Mouse (Mus musculus) kidney, embryonic 16.5 days (tissue): ENCODE data around the gene 5730522E02Rik. TPM values are rescaled to one million over a fixed set of nuclear protein-coding genes. Genes with fewer than 3 reads are reported as not detected.
A peak's percentile ranks its signal among the peaks of the same experiment; 100 is the strongest.

Experiments
- ATAC-seq: fragments of 200-750 bp; cut with Nextera tagmentation; 2 replicates; pipeline ENCODE4 v1.8.0; 2017; ENCODE audit warnings: moderate TSS enrichment; ENCODE audit not compliant: low FRiP score, low TSS enrichment
- H3K27ac ChIP-seq: fragments of 300-500 bp; sonication (generic); 2 replicates; pipeline ENCODE4 v1.5.1; 2014; ENCODE audit warnings: low read length
- H3K27me3 ChIP-seq: fragments of 300-500 bp; sonication (generic); 2 replicates; pipeline ENCODE4 v1.6.1; 2014; ENCODE audit warnings: low read length, control low read depth, mixed read lengths; ENCODE audit not compliant: insufficient read depth
- H3K36me3 ChIP-seq: fragments of 300-500 bp; sonication (generic); 2 replicates; pipeline ENCODE4 v1.6.1; 2014; ENCODE audit warnings: low read length, control low read depth, mixed read lengths; ENCODE audit not compliant: insufficient read depth
- H3K4me1 ChIP-seq: fragments of 300-500 bp; sonication (generic); 2 replicates; pipeline ENCODE4 v1.6.1; 2014; ENCODE audit warnings: low read length, control low read depth, mixed read lengths; ENCODE audit not compliant: insufficient read depth
- H3K4me2 ChIP-seq: fragments of 300-500 bp; sonication (generic); replicated peaks from 2 replicates; pipeline ENCODE4 v1.6.1; 2014; ENCODE audit warnings: low read depth, low read length
- H3K4me3 ChIP-seq: fragments of 300-500 bp; sonication (generic); 2 replicates; pipeline ENCODE4 v1.5.1; 2014; ENCODE audit warnings: mild to moderate bottlenecking, low read length
- H3K9ac ChIP-seq: fragments of 300-500 bp; sonication (generic); replicated peaks from 2 replicates; pipeline ENCODE4 v1.6.1; 2014; ENCODE audit warnings: low read length
- H3K9me3 ChIP-seq: fragments of 300-500 bp; sonication (generic); 2 replicates; pipeline ENCODE4 v1.6.1; 2016; ENCODE audit warnings: low read length, control low read depth
- WGBS: fragments of 180-500 bp; shearing (Covaris S2); extraction: QIAGEN DNeasy Blood & Tissue Kit; methylation state at CpG from one replicate; pipeline ENCODE4 v1.1.7; 2014; 5-methylcytosine and 5-hydroxymethylcytosine counted together
- polyA plus RNA-seq: library from polyadenylated mRNA; unstranded; fragments of >200 nt; fragmentation: Nextera tagmentation; extraction: Ambion mirVana; gene quantifications from 2 replicates; pipeline ENCODE4 v1.2.1, GENCODE M21; 2015

Gene 5730522E02Rik
- polyA plus RNA-seq, 1 experiment from 2014 or later = 3.0 TPM

DNA sequence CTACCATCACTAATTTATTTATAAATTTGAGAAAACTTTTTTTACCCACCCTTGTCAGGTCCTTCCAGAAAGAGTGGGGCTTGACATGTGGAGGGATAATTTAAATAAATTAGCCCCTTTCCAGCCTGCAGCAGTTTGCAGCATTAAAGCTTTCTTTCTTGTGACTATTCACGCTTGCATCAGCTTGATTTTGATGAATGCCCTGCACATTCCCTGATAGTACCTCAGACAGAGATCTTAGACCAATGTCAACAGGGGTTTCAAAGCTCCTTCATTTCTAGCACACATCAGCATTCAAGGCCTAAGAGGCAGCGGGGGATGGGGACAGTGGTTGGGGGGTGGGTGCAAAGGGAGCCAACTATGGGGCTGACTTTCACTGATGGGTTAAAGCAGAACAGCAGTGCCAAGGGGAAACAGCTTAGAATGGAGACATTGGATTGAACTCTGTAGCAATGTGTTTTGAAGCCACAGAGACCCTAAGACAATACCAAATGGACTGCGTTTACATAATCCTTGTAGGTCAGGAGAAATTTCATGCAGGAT lies 545.9 kb downstream of the 5730522E02Rik start:
- Histone ChIP-seq H3K27me3 (no peaks in the 10 kb centered on the region), H3K27ac (no peak overlapping the region), H3K4me1 (no peaks in the 10 kb centered on the region), H3K4me2 (no peak overlapping the region), H3K9me3 (no peaks in the 10 kb centered on the region), H3K9ac (no peak overlapping the region), H3K4me3 (no peak overlapping the region), H3K36me3 (no peaks in the 10 kb centered on the region)
- WGBS = 71% methylated on average over 3 of the region's 3 CpGs
- no peak for ATAC-seq

DNA sequence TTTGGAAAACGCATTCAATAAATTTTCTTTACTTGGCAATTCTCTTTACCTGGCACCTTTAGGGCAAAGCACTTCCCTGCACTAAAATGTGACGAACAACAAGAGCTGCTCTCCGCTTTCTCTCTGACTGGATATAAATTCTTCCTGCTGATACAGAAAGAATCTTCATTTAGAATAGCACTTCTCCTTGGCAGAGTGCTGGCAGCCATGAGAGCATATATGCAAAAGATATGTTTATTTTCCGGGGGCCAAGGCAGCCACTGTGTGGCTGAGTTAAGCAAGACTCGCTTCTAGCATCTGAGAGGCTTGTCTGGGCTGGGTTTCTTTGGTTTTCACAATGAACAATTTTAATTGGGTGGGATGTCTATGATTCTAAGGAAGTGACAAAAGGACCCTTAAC lies 564.3 kb downstream of the 5730522E02Rik start:
- ATAC-seq = no peak
- no peak overlapping the region for H3K4me3 ChIP-seq
- no peaks in the 10 kb centered on the region for H3K27me3 ChIP-seq
- no peak overlapping the region for H3K9ac ChIP-seq
- no peaks in the 10 kb centered on the region for H3K9me3 ChIP-seq
- WGBS = 74% methylated on average over 5 of the region's 5 CpGs
- no peaks in the 10 kb centered on the region for H3K36me3 ChIP-seq
- H3K4me2 ChIP-seq = no peak overlapping the region
- no peak overlapping the region for H3K27ac ChIP-seq
- no peaks in the 10 kb centered on the region for H3K4me1 ChIP-seq

- 0 out of 2 replicates have a peak overlapping the region, but pooled peaks have one; percentile 31 for H3K4me2 ChIP-seq
- 61% methylated on average over 22 of the region's 22 CpGs for WGBS
- H3K9me3 ChIP-seq = no peaks in the 10 kb centered on the region
- H3K4me3 ChIP-seq = no peak overlapping the region
- H3K36me3 ChIP-seq = no peaks in the 10 kb centered on the region
- H3K9ac ChIP-seq = no peak overlapping the region
- no peaks in the 10 kb centered on the region for H3K4me1 ChIP-seq
- no peak for ATAC-seq
- no peak overlapping the region for H3K27ac ChIP-seq
- no peaks in the 10 kb centered on the region for H3K27me3 ChIP-seq
Measured at GRCm38 (mm10) chr11:25644767-25645622, 565.6 kb downstream of the 5730522E02Rik start.

- Histone ChIP-seq H3K27ac (no peak overlapping the region), H3K9me3 (no peaks in the 10 kb centered on the region), H3K27me3 (no peaks in the 10 kb centered on the region), H3K4me2 (no peak overlapping the region), H3K4me3 (no peak overlapping the region), H3K4me1 (no peaks in the 10 kb centered on the region), H3K9ac (no peak overlapping the region), H3K36me3 (no peaks in the 10 kb centered on the region)
- ATAC-seq = no peak
- 43% methylated on average over 2 of the region's 2 CpGs for WGBS
Measured at GRCm38 (mm10) chr11:25606886-25607285, 603.7 kb downstream of the 5730522E02Rik start.

GRCm38 (mm10) chr11:25600030-25600429 lies 610.5 kb downstream of the 5730522E02Rik start:
- Histone ChIP-seq H3K36me3 (no peaks in the 10 kb centered on the region), H3K9ac (no peak overlapping the region), H3K9me3 (no peaks in the 10 kb centered on the region), H3K27ac (no peak overlapping the region), H3K4me3 (no peak overlapping the region), H3K4me2 (no peak overlapping the region), H3K27me3 (no peaks in the 10 kb centered on the region), H3K4me1 (no peaks in the 10 kb centered on the region)
- ATAC-seq = no peak
- 88% methylated on average over 5 of the region's 5 CpGs for WGBS

GRCm38 (mm10) chr11:25595303-25595702 lies 615.3 kb downstream of the 5730522E02Rik start:
- H3K36me3 ChIP-seq = no peaks in the 10 kb centered on the region
- no peaks in the 10 kb centered on the region for H3K9me3 ChIP-seq
- no peak for ATAC-seq

GRCm38 (mm10) chr11:25594780-25595179 lies 615.8 kb downstream of the 5730522E02Rik start:
- no peak overlapping the region for H3K4me3 ChIP-seq
- no peak overlapping the region for H3K4me2 ChIP-seq
- H3K36me3 ChIP-seq = no peaks in the 10 kb centered on the region
- H3K9me3 ChIP-seq = no peaks in the 10 kb centered on the region
- H3K27ac ChIP-seq = no peak overlapping the region
- no peak overlapping the region for H3K9ac ChIP-seq
- no peak for ATAC-seq
- no peaks in the 10 kb centered on the region for H3K27me3 ChIP-seq
- H3K4me1 ChIP-seq = no peaks in the 10 kb centered on the region
- WGBS = 63% methylated on average over 3 of the region's 3 CpGs

More at GRCm38 (mm10) chr11:25595303-25595702, 615.3 kb downstream of the 5730522E02Rik start:
- no peak overlapping the region for H3K27ac ChIP-seq
- no peak overlapping the region for H3K4me3 ChIP-seq
- H3K4me2 ChIP-seq = no peak overlapping the region
- no peaks in the 10 kb centered on the region for H3K27me3 ChIP-seq
- 66% methylated on average over 6 of the region's 6 CpGs for WGBS
- no peaks in the 10 kb centered on the region for H3K4me1 ChIP-seq
- no peak overlapping the region for H3K9ac ChIP-seq

- 16% methylated on average over 3 of the region's 3 CpGs for WGBS
- Histone ChIP-seq H3K27ac (no peak overlapping the region), H3K36me3 (no peaks in the 10 kb centered on the region), H3K27me3 (no peaks in the 10 kb centered on the region), H3K4me2 (no peak overlapping the region), H3K9ac (no peak overlapping the region), H3K4me3 (no peak overlapping the region), H3K9me3 (no peaks in the 10 kb centered on the region), H3K4me1 (no peaks in the 10 kb centered on the region)
- no peak for ATAC-seq
Measured at GRCm38 (mm10) chr11:25592268-25592667, 618.3 kb downstream of the 5730522E02Rik start.

DNA sequence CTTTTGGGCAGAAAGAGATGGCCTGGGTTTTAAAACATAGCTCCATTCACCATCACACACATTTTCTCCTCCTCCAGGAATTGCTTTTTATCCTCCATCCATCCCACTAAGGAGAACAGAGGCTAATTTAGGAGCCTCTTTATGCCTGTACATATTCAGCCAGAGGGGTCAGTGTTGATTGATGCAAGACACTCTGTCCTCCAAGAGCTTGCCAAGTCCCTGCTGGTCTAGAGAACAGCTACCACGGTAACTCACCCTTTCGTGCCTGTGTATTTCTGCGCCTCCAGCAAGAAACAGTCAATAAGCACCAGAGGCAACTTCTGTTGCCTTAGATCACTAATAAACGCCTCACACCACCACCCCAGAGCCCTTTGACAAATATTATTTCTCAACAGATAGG lies 620.3 kb downstream of the 5730522E02Rik start:
- Histone ChIP-seq H3K4me1 (no peaks in the 10 kb centered on the region), H3K27me3 (no peaks in the 10 kb centered on the region), H3K9ac (no peak overlapping the region), H3K9me3 (no peaks in the 10 kb centered on the region), H3K4me2 (no peak overlapping the region), H3K27ac (no peak overlapping the region), H3K36me3 (no peaks in the 10 kb centered on the region), H3K4me3 (no peak overlapping the region)
- WGBS = 49% methylated on average over 4 of the region's 4 CpGs
- no peak for ATAC-seq

DNA sequence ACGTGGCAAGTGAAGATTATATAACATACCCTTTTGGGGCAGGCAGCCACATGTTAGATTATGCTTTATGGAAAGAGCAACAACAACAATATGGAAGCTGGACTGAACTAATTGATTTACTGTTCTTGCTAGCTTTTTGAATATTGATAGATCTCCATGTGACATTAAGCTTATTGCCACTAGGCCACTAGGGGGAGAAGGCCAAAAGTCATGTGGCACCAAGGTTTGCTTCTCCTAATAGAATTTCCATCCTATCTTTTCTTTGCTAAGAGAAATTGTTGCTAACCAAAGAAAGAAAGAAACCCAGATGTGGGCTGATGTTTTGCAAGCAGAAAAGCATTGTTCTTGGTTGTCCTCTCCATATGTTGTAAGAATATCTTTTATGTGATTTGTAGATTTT lies 621.1 kb downstream of the 5730522E02Rik start:
- H3K9me3 ChIP-seq = no peaks in the 10 kb centered on the region
- H3K36me3 ChIP-seq = no peaks in the 10 kb centered on the region
- H3K27me3 ChIP-seq = no peaks in the 10 kb centered on the region
- H3K4me3 ChIP-seq = no peak overlapping the region
- no peak overlapping the region for H3K27ac ChIP-seq
- H3K4me1 ChIP-seq = no peaks in the 10 kb centered on the region
- H3K4me2 ChIP-seq = no peak overlapping the region
- WGBS = 66% methylated on average over 1 of the region's 1 CpGs
- ATAC-seq = no peak
- no peak overlapping the region for H3K9ac ChIP-seq
